Mouse (Mus musculus) midbrain, embryonic 13.5 days (tissue): ENCODE data around the gene Psmd7. TPM values are rescaled to one million over a fixed set of nuclear protein-coding genes. Genes with fewer than 3 reads are reported as not detected.
"Not testable (repeated sequence)": the region's sequence is repeated elsewhere in the genome, so short reads cannot be mapped to it uniquely, and the experiment has no call there.

Experiments
- ATAC-seq: fragments of 200-750 bp; cut with Nextera tagmentation; 2 replicates; pipeline ENCODE4 v1.8.0; 2017; ENCODE audit warnings: mild to moderate bottlenecking, moderate TSS enrichment, moderate library complexity
- H3K27ac ChIP-seq: fragments of 300-500 bp; sonication (generic); 2 replicates; pipeline ENCODE4 v1.5.1; 2015; ENCODE audit warnings: inconsistent platforms, mild to moderate bottlenecking, moderate library complexity
- H3K27me3 ChIP-seq: fragments of 300-500 bp; sonication (generic); 2 replicates; pipeline ENCODE4 v1.6.1; 2015; ENCODE audit warnings: mild to moderate bottlenecking, inconsistent platforms
- H3K36me3 ChIP-seq: fragments of 300-500 bp; sonication (generic); 2 replicates; pipeline ENCODE4 v1.6.1; 2015; ENCODE audit warnings: mild to moderate bottlenecking, inconsistent platforms
- H3K4me1 ChIP-seq: fragments of 300-500 bp; sonication (generic); replicated peaks from 2 replicates; pipeline ENCODE4 v1.6.1; 2015; ENCODE audit warnings: inconsistent platforms
- H3K4me2 ChIP-seq: fragments of 300-500 bp; sonication (generic); replicated peaks from 2 replicates; pipeline ENCODE4 v1.6.1; 2015; ENCODE audit warnings: moderate library complexity, mild to moderate bottlenecking, inconsistent platforms
- H3K4me3 ChIP-seq: fragments of 300-500 bp; sonication (generic); replicated peaks from 2 replicates; pipeline ENCODE4 v1.5.1; 2015; ENCODE audit warnings: mild to moderate bottlenecking, inconsistent platforms
- H3K9ac ChIP-seq: fragments of 300-500 bp; sonication (generic); replicated peaks from 2 replicates; pipeline ENCODE4 v1.6.1; 2015; ENCODE audit warnings: mild to moderate bottlenecking, inconsistent platforms
- H3K9me3 ChIP-seq: fragments of 300-500 bp; sonication (generic); 2 replicates; pipeline ENCODE4 v1.6.1; 2016; ENCODE audit warnings: mild to moderate bottlenecking, inconsistent platforms
- WGBS: fragments of 180-500 bp; shearing (Covaris S2); methylation state at CpG from one replicate; pipeline ENCODE4 v1.1.7; 2015; 5-methylcytosine and 5-hydroxymethylcytosine counted together
- polyA plus RNA-seq: library from polyadenylated mRNA; unstranded; fragments of >200 nt; fragmentation: Nextera tagmentation; extraction: Ambion mirVana; gene quantifications from 2 replicates; pipeline ENCODE4 v1.2.1, GENCODE M21; 2015

Psmd7 gene
- 265 and 276 TPM in 2 replicates for polyA plus RNA-seq

DNA sequence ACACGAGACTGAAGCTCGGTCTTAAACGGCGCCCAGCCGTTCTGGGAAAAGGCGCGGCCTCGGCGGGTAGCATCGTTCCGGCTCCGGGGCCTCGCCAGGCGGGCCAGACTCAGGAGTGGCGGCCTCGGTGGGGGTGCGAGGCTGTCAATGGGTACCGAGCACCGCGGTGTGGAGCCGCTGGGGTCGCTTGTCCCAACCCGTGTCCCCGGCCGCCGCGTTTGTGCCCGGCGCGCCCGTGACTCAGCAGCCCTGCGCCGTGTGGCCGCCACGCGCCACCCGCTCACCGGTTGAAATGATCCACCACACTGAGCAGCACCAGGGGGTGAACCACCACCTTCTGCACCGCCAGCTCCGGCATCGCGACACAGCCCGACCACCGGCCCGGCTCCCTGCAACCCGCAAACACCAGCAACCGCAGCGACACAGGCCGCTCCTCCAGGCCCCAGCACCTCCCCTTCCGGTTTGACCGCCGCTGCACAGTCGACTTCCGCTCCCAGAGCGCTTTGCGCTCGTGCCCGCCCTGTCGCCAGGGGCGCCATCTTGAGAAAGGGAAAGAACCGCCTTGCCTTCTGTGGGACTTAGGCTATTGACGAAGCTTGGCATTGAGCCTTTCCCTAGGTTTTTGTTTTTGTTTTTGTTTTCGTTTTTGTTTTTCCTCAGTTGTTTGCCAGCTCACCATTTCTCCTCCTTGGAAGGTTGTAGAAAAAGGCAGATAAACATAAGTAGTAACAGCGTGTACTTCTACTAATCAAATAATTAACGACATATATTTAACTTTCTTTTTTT, at the start of gene Psmd7:
Gene Psmd7 (minus strand): TSS at position 470 of the 786 bp plus-strand sequence.
- Histone ChIP-seq H3K4me1 (peaks cover 20% of the 10 kb centered on the region), H3K36me3 (peaks cover 30% of the 10 kb centered on the region), H3K4me2 (peak within 1 kb of the TSS; percentile 79), H3K4me3 (peak within 1 kb of the TSS; percentile 92), H3K9ac (peak within 1 kb of the TSS; percentile 93), H3K27me3 (no peaks in the 10 kb centered on the region), H3K27ac (peak within 1 kb of the TSS; percentile 81), H3K9me3 (no peaks in the 10 kb centered on the region)
- 2% methylated on average over 65 of the region's 65 CpGs for WGBS
- peak; percentile 98 for ATAC-seq

DNA sequence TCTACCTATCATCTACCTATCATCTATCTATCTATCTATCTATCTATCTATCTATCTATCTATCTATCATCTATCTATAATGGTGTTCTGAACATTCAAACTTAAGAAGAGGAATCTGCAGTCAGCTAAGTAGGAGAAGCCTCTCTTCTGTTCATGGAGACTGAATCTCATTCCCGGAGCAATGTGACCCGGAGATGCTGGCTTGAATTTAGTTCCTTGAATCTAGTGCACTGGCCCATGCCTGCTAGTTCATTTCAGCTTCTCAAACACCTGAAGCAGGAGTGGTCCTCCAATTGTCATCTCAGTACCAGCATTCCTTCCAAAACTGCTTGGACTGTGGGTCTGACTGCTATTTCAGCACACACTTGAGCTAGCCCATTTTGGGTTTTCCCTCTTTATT, 45.5 kb upstream of the Psmd7 start:
- ATAC-seq = no peak
- WGBS = 94% methylated on average over 2 of the region's 2 CpGs
- no peak overlapping the region for H3K9ac ChIP-seq

DNA sequence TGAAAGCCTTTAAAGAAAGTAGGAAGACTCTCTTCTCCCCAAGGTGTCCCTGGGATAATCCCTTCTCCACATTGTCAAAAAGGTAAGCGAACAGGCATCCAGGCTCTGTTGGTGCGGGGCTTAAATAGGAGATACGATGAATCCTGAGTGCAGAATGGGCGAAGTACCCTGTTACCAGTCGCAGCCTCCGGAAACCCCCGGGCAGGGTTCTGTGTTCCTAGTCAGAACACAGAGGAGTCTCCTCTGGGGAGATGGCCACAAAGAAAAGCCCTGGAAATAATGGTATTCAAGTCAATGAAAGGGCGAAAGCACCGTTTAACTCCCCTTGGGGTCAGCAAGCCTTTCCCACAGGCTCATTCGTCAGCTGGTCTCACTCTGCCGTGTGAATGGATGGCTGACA, 41.4 kb upstream of the Psmd7 start:
- Histone ChIP-seq H3K36me3 (no peaks in the 10 kb centered on the region), H3K27ac (no peak overlapping the region), H3K9ac (no peak overlapping the region), H3K4me2 (no peak overlapping the region), H3K27me3 (no peaks in the 10 kb centered on the region), H3K9me3 (no peaks in the 10 kb centered on the region), H3K4me3 (no peak overlapping the region), H3K4me1 (no peaks in the 10 kb centered on the region)
- ATAC-seq = no peak
- 55% methylated on average over 11 of the region's 11 CpGs for WGBS

More for the DNA sequence above, 45.5 kb upstream of the Psmd7 start:
- no peaks in the 10 kb centered on the region for H3K27me3 ChIP-seq
- no peaks in the 10 kb centered on the region for H3K36me3 ChIP-seq
- no peak overlapping the region for H3K27ac ChIP-seq
- H3K9me3 ChIP-seq = no peaks in the 10 kb centered on the region
- no peak overlapping the region for H3K4me2 ChIP-seq
- no peak overlapping the region for H3K4me3 ChIP-seq
- no peaks in the 10 kb centered on the region for H3K4me1 ChIP-seq

DNA sequence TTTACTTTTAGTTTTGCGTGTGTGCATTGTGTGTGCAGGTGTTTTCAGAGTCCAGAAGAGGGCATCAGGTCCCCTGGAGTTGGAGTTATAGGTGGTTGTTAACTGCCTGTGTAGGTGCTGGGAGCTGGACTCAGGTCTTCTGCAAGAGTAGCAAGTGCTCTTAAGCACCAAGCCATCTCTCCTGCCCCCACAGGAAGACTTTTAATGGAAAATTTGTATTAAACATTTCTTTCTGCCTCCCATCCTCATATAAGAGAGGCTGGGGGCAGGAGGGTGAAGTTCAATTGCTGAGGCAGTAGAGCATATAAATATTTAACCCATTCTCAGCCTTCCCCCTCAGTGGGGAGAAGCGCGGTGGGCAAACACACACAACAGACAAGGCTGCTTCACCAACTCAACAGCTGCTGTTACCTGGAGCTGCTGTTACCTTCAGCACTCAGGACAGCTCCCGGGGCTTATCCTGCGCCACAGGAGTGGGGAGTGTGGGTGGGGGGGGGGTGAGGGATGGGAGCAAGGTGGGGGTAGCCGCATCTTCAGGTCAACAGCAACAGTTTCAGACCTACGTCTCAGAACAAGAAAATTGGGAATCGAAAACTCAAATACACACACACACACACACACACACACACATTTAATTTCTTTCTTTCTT, 40.4 kb upstream of the Psmd7 start:
- Histone ChIP-seq H3K27ac (no peak overlapping the region), H3K9ac (no peak overlapping the region), H3K36me3 (no peaks in the 10 kb centered on the region), H3K4me1 (no peaks in the 10 kb centered on the region), H3K27me3 (no peaks in the 10 kb centered on the region), H3K9me3 (no peaks in the 10 kb centered on the region), H3K4me3 (no peak overlapping the region), H3K4me2 (no peak overlapping the region)
- WGBS = 71% methylated on average over 8 of the region's 8 CpGs
- ATAC-seq = no peak

DNA sequence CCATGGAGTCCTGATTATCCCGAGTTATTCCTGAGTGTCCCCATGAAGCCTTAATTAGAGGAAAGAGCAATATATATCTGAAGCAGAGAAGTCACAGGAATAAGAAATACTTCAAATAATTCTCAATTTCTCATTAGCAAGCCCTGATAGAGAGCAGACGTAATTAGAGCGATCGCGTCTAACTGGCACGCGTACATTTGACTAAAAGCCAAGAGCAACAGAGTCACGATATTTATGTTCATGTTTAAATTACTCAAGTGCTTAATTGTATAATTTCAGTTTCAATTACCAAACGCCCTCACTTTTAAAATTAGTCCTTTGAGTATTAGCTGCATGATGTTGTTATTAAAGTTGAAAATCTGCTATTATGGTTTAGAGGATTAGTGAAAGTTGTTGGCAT, 39.6 kb upstream of the Psmd7 start:
- no peaks in the 10 kb centered on the region for H3K9me3 ChIP-seq

DNA sequence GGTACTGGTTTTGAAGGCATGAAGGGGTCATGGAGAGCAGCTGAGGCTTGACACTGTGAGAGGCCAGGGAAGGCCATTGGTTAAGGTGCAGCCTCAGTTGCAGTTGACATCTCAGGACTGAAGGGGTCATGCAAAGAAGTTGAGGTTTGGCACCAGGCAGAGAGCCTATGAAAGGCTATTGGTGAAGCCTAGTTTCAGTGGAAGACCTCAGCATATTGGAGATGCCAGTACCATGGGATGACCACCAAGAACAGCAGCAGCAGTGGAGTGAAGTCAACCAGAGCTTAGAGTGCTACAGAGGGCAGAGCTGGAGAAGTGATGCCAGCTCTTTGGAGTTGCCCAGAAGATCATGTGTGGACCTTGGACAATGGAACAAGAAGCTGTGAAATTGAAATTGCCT, 36.0 kb upstream of the Psmd7 start:
- not testable (repeated sequence) for H3K9ac ChIP-seq, H3K4me3 ChIP-seq, H3K36me3 ChIP-seq, H3K27ac ChIP-seq, H3K9me3 ChIP-seq, H3K27me3 ChIP-seq, H3K4me1 ChIP-seq, H3K4me2 ChIP-seq, ATAC-seq

More for the DNA sequence above, 39.6 kb upstream of the Psmd7 start:
- Histone ChIP-seq H3K4me3 (no peak overlapping the region), H3K27me3 (no peaks in the 10 kb centered on the region), H3K4me1 (no peaks in the 10 kb centered on the region), H3K27ac (no peak overlapping the region), H3K4me2 (no peak overlapping the region), H3K9ac (no peak overlapping the region), H3K36me3 (no peaks in the 10 kb centered on the region)
- WGBS = 83% methylated on average over 9 of the region's 9 CpGs
- no peak for ATAC-seq

DNA sequence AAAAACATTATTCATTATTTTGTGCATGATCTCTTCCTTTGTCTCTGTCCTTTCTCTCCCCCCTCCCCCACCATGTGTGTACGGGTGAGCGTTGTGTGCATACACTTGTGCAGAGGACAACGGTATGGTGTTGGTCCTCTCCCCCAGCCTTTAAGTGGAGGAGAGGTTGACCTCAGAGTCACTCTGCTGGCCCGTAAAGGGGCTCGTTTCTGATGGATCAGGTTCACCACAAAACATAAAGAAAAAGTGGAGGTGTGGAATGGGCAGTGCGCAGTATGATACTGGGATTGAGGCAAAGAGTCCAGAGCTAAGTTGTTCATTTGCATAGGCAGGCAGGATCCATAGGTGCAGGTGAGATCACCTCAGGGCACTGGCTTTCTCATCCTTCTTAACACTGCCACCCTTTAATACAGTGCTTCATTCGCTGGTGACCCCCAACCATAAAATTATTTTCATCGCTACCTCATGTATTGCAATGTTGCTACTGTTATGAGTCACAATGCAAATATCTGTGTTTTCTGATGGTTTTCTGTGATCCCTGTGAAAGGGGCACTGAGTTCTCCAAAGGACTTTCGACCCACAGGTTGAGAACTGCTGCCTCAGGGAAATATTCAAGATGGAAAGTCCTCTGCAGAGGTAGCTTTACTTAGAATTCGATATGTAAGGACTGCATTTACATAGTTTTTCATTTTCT, 33.8 kb upstream of the Psmd7 start:
- Histone ChIP-seq H3K27ac (no peak overlapping the region), H3K4me3 (no peak overlapping the region), H3K4me1 (no peaks in the 10 kb centered on the region), H3K36me3 (no peaks in the 10 kb centered on the region), H3K9me3 (no peaks in the 10 kb centered on the region), H3K27me3 (no peaks in the 10 kb centered on the region), H3K9ac (no peak overlapping the region), H3K4me2 (no peak overlapping the region)
- no peak for ATAC-seq
- WGBS = 92% methylated on average over 10 of the region's 10 CpGs

DNA sequence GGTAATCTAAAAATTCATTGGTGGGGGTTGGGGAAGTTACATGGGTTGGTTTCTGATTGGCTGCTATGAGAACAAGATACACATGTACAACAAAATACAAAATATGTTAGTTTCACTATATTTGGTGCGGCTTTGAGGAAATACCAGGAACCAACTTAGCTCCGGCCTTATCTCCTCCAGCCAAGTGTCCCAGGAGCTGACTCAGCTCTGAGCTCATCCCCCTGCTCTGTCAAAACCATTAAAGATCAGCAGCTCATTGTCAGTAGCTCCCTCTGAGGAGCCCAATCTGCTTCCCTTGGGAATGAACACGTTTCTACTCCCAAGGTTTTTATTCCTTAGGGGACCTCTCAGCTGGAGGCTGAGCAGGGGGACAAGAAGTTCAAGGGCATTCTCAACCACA, 32.9 kb upstream of the Psmd7 start:
- H3K4me1 ChIP-seq = no peaks in the 10 kb centered on the region
- no peaks in the 10 kb centered on the region for H3K9me3 ChIP-seq
- 68% methylated on average over 3 of the region's 3 CpGs for WGBS
- H3K4me2 ChIP-seq = no peak overlapping the region
- no peak for ATAC-seq
- H3K27ac ChIP-seq = no peak overlapping the region
- no peaks in the 10 kb centered on the region for H3K36me3 ChIP-seq
- no peak overlapping the region for H3K9ac ChIP-seq
- H3K27me3 ChIP-seq = no peaks in the 10 kb centered on the region
- H3K4me3 ChIP-seq = no peak overlapping the region

DNA sequence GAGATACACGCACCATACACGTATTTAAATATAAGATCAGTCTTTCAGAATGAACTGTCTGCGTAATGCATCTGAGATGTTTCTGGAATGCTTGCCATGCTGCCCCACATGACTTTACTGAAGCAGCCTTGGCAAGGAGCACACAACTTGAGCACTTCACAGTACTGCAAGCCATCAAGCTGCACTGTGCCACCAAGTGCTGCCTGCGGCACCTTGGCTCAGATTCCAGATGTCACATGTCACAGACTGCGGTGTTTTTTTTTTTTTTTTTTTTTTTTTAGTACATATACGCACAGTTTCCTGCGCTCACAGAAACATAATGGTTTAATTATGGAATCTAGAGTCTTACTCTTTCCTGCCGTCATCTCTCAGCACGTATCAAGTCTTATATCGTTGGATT, 30.2 kb upstream of the Psmd7 start:
- H3K9me3 ChIP-seq = no peaks in the 10 kb centered on the region
- H3K27me3 ChIP-seq = no peaks in the 10 kb centered on the region
- no peak overlapping the region for H3K27ac ChIP-seq
- ATAC-seq = no peak
- WGBS = 93% methylated on average over 10 of the region's 10 CpGs
- no peaks in the 10 kb centered on the region for H3K36me3 ChIP-seq
- H3K9ac ChIP-seq = no peak overlapping the region
- no peak overlapping the region for H3K4me2 ChIP-seq
- no peaks in the 10 kb centered on the region for H3K4me1 ChIP-seq
- H3K4me3 ChIP-seq = no peak overlapping the region

DNA sequence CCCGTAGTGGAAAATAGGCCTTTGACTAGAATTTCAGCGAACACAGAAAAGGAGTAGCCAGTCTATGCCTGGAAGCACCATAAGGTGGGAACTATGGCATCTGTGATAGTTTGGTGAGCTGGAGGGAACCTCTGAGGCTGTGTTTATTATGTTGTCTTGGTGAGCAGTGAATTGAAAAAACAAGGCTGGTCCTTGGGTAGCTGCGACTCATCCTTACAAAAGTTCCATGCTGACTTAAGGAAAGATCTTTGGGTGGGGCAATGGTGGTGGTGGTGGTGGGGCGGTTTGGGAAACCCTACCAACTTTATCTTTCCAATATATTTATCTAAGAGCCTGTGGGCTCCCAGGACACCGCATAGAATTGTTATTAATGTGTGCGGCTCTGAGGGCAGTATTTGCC, 25.1 kb upstream of the Psmd7 start:
- Histone ChIP-seq H3K9ac (no peak overlapping the region), H3K36me3 (no peaks in the 10 kb centered on the region), H3K4me1 (peaks cover 8% of the 10 kb centered on the region), H3K9me3 (no peaks in the 10 kb centered on the region), H3K27ac (no peak overlapping the region), H3K4me2 (no peak overlapping the region), H3K27me3 (no peaks in the 10 kb centered on the region), H3K4me3 (no peak overlapping the region)
- 90% methylated on average over 6 of the region's 6 CpGs for WGBS
- ATAC-seq = no peak

DNA sequence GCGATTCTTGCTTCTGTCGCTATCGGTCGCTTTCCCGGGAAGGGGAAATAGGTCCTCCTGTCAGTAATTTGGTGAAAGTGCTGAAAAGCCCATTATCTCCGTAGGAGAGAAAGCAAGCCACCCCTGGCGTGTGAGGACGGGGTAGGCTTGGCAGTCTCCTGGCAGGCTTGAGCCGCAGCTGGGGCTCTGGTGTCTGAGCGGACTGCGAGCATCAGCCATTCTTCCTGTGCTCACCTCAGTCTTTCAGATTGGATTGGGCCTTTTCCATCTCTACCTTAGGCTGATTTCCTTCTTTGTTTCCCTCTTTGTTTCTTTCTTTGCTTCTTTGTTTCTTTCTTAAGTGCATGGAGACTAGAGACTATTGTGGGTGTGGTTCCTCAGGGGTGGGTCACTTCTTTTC, 22.6 kb upstream of the Psmd7 start:
- no peak overlapping the region for H3K4me2 ChIP-seq
- no peaks in the 10 kb centered on the region for H3K27me3 ChIP-seq
- H3K27ac ChIP-seq = no peak overlapping the region
- WGBS = 57% methylated on average over 11 of the region's 11 CpGs
- no peak for ATAC-seq
- no peak overlapping the region for H3K9ac ChIP-seq
- no peaks in the 10 kb centered on the region for H3K36me3 ChIP-seq
- no peaks in the 10 kb centered on the region for H3K9me3 ChIP-seq
- H3K4me3 ChIP-seq = no peak overlapping the region
- peaks cover 13% of the 10 kb centered on the region for H3K4me1 ChIP-seq

DNA sequence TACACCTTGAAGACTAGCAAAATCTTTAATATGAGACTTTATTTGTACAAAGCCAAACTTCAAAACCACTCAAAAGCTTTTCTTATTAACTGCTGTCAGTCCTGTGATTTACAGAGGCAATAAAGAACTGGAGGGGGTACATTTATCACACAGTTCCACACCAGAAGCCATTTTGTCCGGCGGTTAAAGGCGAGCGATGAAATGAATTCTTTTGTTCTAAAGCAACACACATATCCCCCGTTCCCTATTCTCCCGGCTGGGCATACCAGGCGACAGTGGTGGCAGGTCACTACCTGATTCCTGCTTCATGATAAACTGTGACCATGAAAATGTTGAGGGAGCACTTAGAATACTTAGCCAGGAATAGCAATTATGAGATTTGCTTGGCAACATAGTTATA, 20.5 kb upstream of the Psmd7 start:
- ATAC-seq = no peak
- no peak overlapping the region for H3K9ac ChIP-seq
- no peak overlapping the region for H3K4me2 ChIP-seq
- 39% methylated on average over 7 of the region's 7 CpGs for WGBS
- no peaks in the 10 kb centered on the region for H3K9me3 ChIP-seq
- H3K27ac ChIP-seq = no peak overlapping the region; the same call in 1 of the 2 replicates
- 0 out of 2 replicates have a peak, but pooled peaks cover 3% of the 10 kb centered on the region for H3K27me3 ChIP-seq
- no peaks in the 10 kb centered on the region for H3K36me3 ChIP-seq
- H3K4me1 ChIP-seq = peaks cover 15% of the 10 kb centered on the region
- H3K4me3 ChIP-seq = no peak overlapping the region
